Mouse (Mus musculus) cerebellum, adult 11-12 months (tissue): ENCODE measurements around the gene Eif4a1.
"Not testable (repeated sequence)": the region's sequence is repeated elsewhere in the genome, so short reads cannot be mapped to it uniquely, and the experiment has no call there.

Source experiments
- DNase-seq: peaks from one replicate; pipeline ENCODE4 v3.0.0; 2022

Eif4a1 gene

DNA sequence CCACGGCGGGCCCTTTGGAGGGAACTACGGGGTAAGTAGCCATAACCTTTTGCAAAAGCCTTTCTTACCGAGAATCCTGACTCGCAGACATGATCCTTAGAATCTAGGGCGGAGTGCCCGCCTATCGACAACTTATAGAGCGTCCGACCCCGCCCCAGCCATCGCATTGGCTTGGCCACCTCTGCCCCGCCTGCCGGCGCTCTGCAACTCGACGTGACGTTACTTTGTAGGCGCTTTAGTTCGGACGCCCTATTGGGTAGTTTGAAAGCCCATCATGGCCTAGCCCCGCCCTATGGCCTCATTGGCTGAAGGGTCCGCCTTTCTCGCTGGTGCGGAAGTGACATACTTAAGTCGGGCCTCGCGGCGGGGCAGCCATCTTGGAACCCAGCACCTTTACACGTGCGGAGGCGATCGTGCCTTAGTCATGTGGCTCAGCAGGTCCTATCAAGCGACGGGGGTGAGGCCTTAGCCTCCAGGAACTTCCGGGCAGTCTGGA is at the start of gene Eif4a1:
Gene Eif4a1, minus strand, starts transcription at position 213 of the 496 bp plus-strand sequence.
- DNase-seq: peak; percentile 100

DNA sequence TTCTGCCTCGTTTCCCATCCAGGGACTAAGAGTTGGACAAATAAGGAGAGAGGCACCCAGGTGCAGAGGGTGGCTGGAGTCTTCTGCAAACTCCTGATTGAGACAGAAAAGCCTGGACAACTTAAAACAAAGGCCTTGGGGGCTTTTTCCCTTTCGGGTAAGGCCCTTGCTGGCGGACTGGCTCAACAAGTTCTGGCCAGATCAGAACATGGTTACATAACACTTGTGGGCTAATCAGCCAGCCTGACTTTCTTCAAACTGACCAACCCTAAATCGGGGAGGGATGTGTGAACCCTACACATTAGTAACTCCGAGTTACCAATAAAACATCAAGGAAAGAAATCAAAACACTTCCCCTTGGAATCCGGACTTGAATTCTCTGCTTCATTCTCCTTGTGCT is 48.6 kb upstream of the Eif4a1 start:
- DNase-seq: no peak

DNA sequence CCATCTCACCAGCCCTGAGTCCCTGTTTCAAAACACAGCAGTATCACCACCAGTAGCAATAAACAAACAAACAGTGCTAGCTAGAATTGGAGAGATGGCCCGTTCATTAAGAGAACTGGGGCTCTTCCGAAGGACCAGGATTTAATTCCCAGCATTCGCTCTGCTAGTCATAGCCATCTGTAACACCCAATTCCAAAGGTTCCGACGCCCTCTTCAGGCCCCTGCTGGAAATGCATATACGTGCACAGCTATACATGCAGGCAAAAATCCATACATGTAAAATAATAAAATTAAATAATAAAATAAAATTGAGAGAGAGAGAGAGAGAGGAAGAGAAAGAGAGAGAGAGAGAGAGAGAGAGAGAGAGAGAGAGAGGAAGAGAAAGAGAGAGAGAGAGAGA is 47.2 kb upstream of the Eif4a1 start:
- DNase-seq: no peak

DNA sequence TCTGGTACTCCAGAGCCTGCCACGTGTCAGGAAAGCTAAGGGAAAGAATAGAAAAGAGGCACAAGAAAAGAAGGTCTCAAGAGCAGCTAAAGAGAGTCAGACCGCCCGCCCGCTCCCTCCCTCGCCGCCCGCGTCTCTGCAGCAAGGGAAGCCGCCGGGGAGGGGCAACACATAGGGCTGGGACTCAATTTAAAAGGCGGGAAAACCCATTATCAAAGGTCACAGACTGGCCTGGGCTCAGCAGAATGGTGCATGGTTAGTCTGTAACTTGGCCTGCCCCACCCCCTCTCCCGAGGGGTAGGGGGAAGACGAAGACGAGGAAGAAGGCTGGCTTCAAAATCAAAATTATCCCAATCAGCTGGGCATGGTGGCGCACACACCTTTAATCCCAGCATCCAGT is 46.4 kb upstream of the Eif4a1 start:
- no peak for DNase-seq

DNA sequence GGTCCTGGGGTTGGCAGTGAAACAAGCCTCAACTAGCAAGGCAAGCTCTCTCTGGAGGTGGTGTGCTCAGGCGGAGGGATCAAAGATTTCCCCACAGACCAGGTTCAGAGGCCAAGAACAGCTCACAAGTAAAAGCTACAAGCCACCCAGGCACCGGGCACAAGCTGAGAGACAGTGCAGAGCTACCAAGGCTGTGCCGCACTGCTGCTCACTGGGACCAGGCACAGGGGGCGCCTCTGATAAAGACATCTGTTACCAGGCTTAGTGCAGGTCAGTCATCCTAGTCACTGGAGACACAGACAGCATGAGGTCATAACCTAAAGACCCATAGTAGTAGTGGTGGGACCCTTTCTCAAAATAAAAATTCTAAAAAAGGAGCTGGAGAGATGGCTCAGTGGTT is 44.7 kb upstream of the Eif4a1 start:
- DNase-seq: no peak

DNA sequence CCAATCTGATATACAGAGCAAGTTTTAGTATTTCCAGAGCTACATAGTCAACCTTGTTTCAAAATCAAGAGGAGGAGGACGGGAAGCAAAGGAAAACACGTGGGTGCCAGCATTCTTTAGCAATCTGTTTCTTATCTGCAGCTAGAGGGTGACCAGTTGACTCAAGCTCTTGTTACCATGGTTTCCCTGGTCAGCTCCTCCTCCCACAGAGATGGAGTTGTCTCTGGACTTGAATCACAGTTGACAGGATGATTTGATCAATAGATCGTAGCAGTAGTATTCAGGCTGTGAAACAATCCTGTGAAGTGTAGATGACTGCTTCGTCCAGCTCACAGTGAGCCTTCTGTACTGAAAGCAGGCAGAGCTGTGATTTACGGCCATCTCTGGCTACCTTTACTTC is 43.7 kb upstream of the Eif4a1 start:
- no peak for DNase-seq

DNA sequence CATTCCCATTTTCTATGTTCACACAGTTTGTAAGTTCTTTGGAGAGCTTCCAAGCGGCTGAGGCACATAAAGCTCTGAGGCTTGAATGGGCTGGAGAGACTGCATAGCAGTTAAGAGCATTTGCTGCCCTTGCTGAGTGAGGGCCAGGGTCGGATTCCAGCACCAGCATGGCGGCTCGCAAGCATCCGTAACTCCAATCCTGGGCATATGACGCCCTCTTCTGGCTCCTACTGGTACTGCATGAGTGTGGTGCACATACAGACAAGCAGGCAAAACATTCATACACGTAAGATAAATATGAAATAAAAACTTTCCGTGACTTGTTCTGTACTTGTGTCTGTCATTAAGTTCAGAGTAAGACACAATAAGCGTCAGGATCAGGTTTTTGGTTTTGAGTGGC is 43.3 kb upstream of the Eif4a1 start:
- no peak for DNase-seq

DNA sequence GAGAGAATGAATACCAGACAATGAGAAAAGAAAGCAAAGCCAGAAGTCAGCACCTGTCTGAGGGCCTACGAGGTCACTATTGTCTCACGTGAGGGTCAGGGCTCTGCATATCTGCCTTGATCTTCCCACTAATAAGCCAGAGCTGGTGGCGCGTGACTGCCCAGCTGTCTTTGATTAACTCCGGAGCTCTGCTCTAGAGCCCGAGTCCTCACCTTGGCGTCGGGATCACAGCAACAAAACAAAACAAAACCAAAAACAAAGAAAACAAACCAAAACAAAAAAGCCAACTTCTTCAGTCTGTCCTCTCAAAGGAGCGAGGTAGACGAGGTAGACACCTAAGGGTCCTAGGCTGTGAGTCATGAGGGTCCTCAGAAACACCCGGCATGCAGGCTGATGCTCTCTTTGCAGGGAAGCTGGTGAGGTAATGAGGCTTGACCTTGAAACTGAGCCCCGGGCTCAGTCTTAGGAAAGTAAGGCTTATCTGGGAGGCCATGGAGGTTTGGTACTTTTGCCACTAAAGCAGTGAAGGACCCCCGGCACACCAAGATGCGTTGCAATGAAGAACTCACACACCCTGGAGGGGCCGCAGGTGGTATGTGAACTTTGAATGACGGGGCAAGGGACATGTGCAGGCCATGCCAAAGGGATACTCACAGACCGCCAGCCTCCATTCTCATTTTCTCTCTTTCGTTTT is 42.6 kb upstream of the Eif4a1 start:
- DNase-seq: no peak

DNA sequence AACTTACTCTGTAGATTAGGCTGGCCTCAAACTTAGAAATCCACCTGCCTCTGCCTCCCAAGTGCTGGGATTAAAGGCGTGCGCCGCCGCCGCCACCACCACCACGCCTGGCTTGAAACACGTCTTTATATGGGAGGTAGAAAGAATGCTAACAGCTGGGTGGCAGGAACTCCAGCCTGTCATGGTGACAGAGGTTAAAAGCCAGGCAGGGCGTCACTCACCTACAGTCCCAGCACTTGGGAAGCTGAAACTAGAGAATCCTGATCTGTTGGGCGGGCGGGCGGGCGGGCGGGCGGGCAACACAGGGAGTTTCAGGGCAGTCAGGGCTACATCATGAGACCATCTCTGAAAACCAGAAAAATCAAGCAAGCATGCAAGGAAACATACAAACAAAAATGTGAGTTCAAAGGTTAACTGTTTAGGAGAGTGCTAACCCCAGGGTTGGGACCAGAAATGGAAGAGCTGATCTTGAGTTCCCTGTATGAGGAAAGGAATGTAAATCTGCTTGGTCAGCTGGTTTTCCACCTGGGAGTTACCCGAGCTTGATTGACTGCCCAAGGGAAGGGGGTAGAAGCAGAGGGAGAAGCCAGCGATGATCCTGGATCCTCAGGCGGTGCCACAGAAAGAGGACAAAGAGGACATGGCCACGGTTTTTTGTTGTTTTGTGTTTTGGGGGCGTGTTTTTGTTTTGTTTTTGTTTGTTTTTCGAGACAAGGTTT is 40.9 kb upstream of the Eif4a1 start:
- no peak for DNase-seq

DNA sequence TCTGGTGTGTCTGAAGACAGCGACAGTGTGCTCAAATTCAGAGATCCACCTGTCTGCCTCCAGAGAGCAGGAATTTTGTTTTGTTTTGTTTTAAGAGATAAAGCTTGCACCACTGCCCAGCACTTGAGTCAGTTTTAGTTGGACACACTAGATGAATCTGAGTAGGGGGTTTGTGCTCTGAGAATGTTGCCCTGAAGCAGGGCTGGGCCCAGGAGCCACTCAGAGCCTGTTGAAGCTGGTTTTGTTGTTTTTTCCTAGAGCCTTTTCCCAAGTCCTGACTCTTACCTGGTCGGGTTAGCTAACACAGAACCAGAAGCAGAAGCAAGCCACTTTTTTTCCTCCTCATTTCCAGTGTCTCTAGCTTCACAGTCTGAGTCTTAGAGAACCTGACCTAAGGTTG is 38.9 kb upstream of the Eif4a1 start:
- DNase-seq: no peak

DNA sequence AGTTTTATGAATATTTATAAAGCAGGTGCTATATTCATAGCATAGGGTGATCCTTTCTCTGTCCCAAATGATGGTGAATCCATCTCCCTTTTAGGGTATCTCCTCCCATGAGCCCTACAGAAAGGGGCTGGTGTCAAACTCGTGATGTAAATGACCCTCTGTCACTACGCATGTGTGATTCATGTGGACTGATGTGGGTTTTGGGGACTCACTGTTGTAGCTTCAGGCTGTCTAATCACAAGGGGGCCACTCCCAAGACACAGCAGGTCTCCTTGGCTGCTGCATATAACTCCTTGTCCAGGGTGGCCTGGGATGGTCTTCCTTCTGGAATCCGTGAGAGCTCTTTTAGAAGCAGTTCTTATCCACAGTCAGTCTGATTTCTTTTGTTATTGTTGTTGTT is 38.2 kb upstream of the Eif4a1 start:
- no peak for DNase-seq

DNA sequence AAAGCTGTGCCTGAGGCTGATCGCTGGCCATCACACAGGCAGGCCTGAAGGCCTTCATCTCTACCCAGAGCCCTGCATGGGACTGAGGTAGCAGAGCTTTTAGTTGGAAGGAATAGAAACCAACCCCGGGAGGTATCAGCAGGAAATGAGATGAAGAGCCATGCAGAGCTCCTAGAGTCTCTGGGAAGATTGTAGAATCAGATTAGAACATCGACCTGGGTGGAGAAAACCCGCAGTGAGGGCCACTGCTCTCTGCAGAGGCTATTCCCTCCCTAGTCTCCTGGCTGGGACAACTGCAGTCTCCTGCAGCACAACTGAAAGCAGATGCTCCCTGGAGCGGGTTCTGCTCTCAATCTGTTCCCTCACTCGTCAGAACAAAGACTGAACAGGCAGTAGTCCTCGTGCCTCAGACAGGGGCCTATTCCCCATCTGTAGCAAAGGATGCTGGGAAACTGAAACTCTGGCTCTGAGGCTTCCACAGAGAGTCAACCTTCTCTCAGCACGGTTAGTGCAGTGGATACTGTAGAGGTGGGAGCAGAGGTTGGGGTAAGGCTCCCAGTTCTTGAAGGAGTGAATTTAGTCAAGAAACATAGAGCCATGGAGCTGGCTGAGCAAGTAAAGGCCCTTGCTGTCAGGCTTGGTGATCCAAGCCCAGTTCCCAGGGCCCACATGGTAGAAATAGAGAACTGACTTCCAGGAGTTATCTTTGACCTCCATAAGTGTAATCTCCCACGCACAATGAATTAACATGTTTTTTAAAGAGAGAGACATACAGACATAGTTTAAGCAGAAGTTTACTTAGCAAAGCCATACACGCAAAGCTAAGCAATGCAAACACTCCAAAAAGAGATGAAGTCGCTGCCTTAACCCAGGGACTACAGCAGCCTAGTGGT is 37.6 kb upstream of the Eif4a1 start:
- no peak for DNase-seq

DNA sequence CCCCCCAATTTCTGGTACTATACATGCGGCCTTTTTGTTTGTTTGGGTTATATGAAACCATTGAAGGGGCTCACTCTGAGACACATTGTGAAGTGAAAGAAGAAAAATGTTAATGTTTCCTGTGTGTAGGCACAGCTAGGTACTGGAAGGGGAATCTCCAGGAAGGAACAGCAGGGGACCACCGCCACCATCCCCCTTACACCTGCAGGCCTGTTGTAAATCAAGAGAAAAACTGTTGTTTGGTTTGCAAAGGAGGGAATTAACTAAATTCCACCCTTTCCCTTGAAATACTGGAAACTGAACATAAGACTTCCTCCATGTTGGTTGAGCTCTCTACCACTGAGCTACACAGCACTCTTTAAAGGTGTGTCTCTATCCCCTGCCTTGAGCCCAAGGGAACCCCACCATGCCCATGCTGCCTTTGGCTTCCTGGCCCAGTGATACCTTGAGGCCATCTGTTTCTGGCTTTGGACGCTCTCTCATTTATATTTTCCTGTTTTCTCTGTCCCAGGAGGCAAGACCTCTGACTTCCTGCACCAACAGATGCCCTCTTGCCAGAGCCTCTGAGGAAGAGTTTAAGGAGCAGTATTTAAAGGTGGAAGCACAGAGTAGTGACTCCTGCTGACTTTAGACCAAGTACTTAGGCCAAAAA is 36.5 kb upstream of the Eif4a1 start:
- no peak for DNase-seq

DNA sequence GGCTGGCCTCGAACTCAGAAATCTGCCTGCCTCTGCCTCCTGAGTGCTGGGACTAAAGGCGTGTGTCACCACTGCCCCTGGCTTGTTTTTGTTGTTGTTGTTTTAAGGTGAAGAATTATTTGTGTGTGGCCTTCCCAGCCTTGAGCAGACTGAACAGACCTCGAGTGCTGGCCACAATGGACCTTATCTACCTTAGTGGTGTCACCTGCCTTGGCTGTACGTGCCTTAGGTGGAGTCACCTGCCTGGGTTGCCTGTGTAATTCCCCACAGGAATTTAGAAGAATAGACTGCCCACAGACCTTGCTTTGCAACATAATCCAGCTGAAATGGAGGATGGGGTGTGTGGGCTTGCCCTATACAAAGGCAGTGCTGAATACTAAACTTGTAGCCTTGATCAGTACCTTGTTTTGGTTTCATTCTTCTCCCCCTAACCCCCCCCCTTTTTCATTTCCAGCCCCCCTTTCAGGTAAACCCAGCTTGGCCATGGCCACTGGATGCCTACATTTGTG is 35.7 kb upstream of the Eif4a1 start:
- DNase-seq: no peak

DNA sequence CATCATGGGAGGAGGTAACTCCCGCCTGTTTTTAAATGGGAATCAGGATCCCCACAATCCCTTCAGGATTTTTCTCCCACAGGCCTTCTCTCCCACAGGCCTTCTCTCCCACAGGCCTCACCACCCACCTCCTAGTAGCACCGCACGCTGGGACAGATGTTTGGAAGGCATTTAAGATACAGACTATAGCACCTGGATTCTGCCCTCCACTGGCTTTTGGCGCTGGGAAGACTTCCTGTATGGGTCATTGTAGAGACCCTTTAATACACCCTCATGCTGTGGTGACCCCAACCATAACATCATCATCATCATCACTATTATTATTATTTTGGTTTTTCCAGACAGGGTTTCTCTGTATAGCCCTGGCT is 35.2 kb upstream of the Eif4a1 start:
- DNase-seq: no peak

DNA sequence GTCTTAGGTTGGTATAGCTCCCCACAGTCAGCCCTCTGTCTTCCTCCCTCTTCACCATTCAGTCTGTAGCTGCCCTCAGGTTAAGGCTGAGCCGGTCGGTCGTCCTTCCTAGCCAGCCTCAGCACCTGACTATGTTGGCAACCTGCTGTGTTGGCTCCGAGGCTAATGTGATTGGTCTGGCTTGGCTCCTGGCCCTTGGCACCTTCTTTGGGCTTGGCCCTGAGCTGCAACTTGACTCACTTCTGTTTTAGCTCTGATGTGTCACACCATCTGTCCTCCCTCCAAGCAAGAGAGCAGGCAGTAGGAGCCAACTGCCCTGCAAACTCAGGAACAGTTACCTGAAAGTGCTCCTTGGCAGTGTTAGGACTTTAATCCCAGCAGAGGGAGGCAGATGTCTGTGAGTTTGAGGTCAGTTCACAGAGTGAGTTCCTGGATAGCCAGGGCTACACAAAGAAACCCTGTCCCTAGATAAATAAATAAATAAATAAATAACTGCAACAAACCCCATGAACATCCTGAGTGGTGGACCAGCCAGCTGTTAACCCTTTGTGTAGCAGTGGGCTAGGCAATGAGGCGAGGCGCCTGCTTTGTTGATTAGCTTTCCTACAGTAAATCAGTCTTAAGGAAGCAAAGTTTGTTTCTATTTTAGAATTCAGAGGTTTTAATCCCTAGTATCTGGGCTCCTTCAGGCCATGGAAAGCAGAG is 34.7 kb upstream of the Eif4a1 start:
- DNase-seq: peak; percentile 98

DNA sequence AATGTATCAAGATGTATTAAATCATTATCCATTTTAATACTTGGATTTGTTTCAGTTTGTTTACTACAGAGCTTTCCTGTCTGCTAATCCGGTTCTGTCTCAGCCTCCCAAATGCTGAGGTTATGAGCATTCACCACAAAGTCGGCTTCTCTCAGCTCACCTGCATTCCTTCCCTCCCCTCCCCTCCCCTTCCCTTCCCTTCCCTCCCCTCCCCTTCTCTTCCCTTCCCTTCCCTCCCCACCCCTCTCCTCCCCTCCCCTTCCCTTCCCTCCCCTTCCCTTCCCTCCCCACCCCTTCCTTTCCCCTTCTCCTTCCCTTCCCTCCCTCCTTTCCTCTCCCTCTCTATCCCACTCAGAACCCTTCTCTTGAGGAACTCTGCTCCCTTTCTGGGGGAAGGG is 32.4 kb upstream of the Eif4a1 start:
- DNase-seq: no peak

DNA sequence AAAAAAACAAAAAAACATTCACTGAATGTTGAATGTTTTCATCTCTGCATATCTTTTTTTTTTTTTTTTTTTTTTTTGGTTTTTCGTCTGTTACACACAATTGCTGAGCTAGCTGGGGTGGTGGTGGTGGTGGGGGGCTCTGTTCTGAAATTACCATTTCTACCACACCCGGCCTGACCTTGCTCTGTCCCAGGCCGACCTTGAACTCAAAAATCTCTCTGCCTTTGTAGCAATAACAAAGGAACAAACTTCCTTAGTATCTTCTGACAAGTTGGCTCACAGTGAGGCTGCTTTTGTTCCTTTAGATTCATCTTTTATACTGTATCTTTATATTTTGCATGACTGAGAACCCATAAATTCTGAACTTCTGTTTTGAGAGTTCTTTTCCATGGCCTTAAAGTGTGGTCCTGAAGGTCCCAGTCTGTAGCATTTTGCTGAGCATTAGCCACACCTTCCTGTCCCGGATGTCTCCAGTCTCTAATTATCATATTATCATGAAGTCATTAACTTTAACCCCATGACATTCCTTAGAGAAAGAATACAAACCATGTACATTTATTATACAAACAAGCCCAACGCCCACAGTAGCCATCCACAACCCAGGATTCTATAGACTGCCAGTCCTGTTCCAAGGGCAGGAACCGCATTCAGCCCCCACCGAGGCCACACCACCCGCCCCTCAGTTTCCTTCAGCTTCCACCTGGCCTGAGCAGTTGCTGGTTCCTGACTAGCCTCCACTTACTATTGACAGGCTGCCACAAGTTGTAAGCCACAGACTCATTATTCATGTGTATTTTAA is 31.8 kb upstream of the Eif4a1 start:
- DNase-seq: no peak

DNA sequence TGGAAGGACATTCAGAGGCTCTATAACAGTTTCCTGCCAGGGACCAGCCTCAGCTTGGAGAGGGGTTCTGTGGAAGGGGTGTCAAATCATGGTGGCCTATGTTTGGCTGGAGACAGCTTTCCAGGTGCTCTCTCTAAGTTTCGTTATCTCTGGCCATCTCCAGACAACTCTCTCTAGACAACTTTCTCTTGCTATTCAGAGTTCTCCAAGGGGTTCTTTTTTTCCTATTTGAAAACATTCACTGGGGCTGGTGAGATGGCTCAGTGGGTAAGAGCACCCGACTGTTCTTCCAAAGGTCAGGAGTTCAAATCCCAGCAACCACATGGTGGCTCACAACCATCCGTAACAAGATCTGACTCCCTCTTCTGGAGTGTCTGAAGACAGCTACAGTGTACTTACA is 31.2 kb upstream of the Eif4a1 start:
- DNase-seq: not testable (repeated sequence)

DNA sequence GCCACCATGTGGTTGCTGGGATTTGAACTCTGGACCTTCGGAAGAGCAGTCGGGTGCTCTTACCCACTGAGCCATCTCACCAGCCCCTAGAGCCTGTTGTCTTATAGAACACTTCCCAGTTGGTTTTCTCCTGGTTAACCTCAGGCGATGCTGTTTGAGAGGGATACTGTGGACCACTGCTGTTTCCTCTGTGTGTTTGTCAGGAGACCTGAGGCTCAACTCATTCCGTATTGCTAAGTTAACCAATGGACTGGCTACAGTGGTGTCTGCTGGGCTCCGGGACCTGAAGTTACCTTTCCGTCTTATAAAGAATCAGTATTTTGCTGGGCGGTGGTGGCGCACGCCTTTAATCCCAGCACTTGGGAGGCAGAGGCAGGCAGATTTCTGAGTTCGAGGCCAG is 30.7 kb upstream of the Eif4a1 start:
- DNase-seq: not testable (repeated sequence)

DNA sequence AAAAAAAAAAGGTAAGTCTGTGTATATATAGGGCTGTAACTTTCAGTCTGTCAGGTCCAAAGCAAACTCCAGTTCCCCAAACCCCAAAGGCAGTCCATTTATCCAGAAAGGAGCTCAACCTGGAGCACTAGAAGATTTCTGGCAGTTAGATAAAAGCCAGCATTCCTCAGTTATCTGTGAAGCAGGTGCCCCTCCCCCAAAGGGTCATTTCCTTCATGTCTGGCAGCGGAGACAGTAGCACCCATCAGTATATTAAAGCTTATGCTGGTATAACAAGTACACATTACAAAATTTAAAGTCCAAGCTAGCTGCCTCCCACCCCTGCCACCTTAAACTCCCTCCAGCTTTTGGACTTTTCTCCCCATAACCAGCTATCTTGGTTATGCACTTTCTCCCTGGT is 27.4 kb upstream of the Eif4a1 start:
- no peak for DNase-seq
